Mouse (Mus musculus) ovary, adult 18-20 months (tissue): ENCODE results near the gene Sp4.

Experiments used
- DNase-seq: peaks from one replicate; pipeline ENCODE4 v3.0.0; 2022; ENCODE audit warnings: low spot score, mixed read lengths

Gene Sp4

GRCm38 (mm10) chr12:118264905-118265304 is 36.3 kb downstream of the Sp4 start:
- DNase-seq, result no peak

DNA sequence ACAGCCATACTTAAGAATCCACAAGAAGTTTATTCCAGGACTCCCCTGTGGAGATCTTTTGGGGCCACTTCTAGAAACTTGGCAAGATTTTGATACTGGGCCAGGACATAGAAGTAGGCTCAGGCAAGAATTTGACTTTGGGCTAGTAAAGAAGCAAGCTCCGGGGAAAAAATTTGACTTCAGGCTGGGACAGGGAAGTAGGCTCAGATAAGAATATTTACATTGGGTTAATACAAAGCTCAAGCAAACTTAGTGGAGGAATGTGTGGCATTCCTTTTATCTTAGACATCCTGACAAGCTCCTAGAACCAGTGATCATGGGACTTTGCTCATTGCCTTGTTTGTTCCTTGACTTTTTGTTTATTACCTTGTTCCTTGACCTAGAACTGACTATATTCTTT is 37.4 kb downstream of the Sp4 start:
- no peak for DNase-seq

DNA sequence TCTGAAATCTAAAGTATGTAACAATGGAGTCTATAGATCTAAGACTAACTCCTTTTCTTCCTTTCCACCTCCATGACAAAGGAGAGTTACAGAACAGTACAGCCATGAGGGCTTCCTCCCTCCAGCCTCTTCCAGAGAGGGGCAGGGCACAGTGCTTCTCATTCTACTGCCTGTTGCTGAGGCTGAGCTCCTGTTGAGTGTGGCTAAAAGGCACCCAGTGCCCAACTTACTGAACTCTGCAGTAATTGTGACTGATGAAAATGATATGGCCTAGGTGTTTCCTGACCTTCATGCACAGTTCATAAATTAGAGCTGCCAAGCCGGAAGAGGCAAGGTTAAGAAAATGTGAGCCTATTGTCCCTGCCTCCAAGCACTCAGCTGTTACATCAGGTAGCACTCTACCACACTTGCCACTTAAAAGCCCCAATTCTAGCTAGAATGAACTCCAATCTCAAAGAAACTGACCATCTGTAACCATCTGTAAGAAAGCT is 45.9 kb downstream of the Sp4 start:
- DNase-seq, result no peak

GRCm38 (mm10) chr12:118221182-118221581 is 80.1 kb downstream of the Sp4 start:
- no peak for DNase-seq

DNA sequence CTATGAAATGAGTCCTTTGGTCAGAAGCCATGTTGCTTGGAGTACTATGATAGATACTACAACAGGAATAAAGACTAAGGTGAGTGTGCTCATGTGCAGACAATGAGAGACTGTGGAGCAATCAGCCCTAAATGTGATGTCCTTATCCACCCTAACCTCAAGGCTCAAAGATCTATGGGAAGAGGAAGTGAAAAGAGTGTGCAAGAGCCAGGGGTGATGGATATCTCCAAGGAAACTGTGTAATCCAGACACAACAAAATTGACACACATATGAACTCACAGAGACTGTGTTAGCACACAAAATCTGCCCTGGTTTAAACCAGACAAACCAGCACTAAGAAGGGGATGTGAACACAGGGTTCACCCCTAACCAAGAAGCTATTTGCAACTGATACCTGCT is 81.2 kb downstream of the Sp4 start:
- no peak for DNase-seq

GRCm38 (mm10) chr12:118212163-118212562 is 89.1 kb downstream of the Sp4 start:
- no peak for DNase-seq

- DNase-seq, result peak; percentile 52
These were observed 102.7 kb downstream of the Sp4 start, which contains the start of gene Dnah11 for GRCm38 (mm10) chr12:118198386-118199093. Gene Dnah11 (minus strand): TSS chr12:118199043.

- DNase-seq, result no peak
These were observed 104.7 kb downstream of the Sp4 start for GRCm38 (mm10) chr12:118196583-118196982.

- no peak for DNase-seq
These were observed 111.7 kb downstream of the Sp4 start for GRCm38 (mm10) chr12:118189535-118189934.

DNA sequence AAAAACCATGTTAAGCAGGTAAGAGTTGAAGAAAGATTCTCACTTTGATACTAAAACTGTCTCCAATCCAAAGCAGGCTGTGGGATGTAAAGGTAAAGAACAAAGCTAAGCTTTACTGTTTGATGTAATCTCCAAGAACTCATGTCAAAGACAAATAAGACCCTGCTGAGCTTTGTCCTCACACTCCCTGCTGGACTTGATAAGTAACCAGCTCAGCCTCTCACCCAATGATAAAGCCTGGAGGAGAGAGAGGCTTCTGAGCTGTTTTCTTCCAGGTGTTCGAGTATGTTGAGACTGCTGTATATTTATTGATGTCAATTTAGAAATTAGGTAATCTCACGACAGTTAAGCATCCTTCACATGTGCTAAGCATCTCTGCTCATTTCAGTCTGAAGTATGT is 113.6 kb downstream of the Sp4 start:
- DNase-seq, result no peak

DNA sequence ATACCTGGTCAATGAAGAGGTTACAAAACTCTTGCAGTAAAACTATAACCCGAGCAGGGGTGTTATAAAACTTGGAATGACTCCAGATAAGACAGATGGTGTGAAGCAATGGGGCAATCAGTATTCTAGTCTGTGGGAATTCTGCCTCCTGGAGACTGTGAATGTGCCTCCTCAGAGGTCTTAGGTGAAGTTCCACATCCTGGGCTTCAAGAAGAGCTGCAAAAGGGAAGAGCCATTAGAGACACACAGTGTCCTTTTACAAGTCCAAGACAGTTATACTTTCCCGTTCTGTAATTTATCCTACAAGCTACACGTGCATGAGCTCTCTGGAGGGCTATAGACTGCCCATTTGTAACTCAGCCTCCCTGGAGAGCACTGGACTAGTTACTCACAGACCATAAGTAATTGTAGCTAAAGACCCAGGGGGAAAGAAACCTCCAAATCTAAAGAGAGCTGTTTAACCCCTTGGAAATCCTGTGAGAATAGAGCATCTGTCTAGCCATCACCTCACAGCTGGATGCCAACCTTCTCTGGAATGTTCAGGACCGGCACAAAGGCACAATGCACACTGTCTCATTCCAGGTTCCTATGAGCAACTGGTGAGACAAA is 114.3 kb downstream of the Sp4 start:
- DNase-seq, result no peak

DNA sequence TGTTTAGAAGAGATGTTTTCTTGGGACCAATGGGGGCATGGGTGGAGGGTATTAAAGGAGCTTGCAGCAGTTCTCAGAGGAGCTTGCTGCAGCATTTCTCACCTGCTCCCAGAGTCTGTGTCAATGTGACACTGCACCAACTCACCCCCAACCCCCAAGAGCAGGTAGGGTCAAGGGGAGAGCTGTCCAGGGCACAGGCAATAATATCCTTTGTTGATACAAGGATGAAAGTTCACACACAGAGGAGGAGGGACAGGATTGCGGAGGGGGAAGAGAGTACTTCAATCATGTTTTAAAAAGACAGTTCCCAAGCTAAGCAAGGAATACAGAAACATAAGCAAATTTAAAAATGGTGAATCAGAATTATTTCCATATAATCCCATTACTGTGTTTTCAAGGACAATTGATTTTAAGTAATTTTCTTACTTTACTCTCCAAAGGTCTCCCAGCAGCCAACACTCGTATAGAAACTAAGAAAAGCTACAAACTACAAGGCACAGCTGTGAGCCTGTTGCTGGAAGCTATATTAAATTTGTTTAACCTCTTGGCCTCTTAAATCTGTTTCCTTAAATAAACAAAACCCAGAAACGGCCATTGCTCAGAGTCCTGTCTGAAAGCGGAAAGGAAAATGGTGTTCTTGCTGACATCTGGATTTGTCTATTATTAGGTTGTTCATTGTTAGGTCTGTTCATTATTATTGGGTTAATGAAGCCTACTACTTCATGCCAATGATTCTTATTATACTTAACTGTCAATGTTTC is 114.9 kb downstream of the Sp4 start:
- DNase-seq, result no peak
